24 mouse cellular contexts compared by ENCODE assay signal in genomic region chr16:97977277-97977676, GRCm38 (mm10). TPM values are rescaled to one million over a fixed set of nuclear protein-coding genes. Genes with fewer than 3 reads are reported as not detected.
DNase-seq lines count a peak whose midpoint lies in the region; ATAC-seq and TF ChIP-seq lines count a peak whose summit lies in the region.
"Had no signal": no experiment of that assay in that cellular context is flagged by ENCODE, and none has a peak within 500 bp of the region (broad histone marks: within the 10 kb centered on the region; RNA-seq: fewer than 3 reads in every experiment).

No protein-coding gene starts in this region.

- peak; percentile 64 for TF ChIP-seq EP300 in liver, embryonic 14.5 days (IDR thresholded peaks at IDR 0.05; ENCODE audit: low read depth)

- no peak for TF ChIP-seq CTCF in liver, embryonic 14.5 days (IDR thresholded peaks at IDR 0.05; ENCODE audit: low read depth)

- H3K27ac ChIP-seq in liver, embryonic 14.5 days, result no peak overlapping the region
- no peak overlapping the region for H3K27ac ChIP-seq in midbrain, embryonic 10.5 days (replicated peaks)
- H3K27ac ChIP-seq: embryonic facial prominence, embryonic 15.5 days; forebrain, embryonic 12.5 days; heart, adult 2 months; heart, embryonic 15.5 days; hindbrain, embryonic 10.5 days; hindbrain, embryonic 14.5 days had no signal

- H3K9me3 ChIP-seq in liver, embryonic 14.5 days (ENCODE audit: control insufficient read depth, low read length), result no peaks in the 10 kb centered on the region
- H3K9me3 ChIP-seq in midbrain, embryonic 10.5 days (replicated peaks), result no peaks in the 10 kb centered on the region
- H3K9me3 ChIP-seq: embryonic facial prominence, embryonic 15.5 days; forebrain, embryonic 12.5 days; heart, embryonic 15.5 days; hindbrain, embryonic 10.5 days had no signal

- DNase-seq in c-Kit-positive CD71-positive TER-119-negative erythroid progenitor cells, embryonic 14.5 days (ENCODE audit: low read depth), result peak; percentile 14
- DNase-seq in liver, embryonic 14.5 days (ENCODE audit: low read depth in 3 of 3, low spot score in 3 of 3), result no peak
- no peak for DNase-seq in layer of hippocampus, postnatal 25 days (ENCODE audit: extremely low spot score in 1 of 2, low spot score in 1 of 2)
- DNase-seq in embryo, embryonic 11 days, result no peak
- no peak for DNase-seq in midbrain, embryonic 10.5 days (ENCODE audit: low spot score)
- DNase-seq in urinary bladder, postnatal 14 days (ENCODE audit: low spot score), result no peak
- DNase-seq: adrenal gland, adult 2 months; adrenal gland, postnatal 36 days; cerebellum, adult 11 months; cerebellum, adult 9-10 months; cerebellum, postnatal 25 days; gastrocnemius, postnatal 14 days; heart, adult 2 months; heart, postnatal 14 days had no signal

- WGBS in liver, embryonic 14.5 days (ENCODE audit: insufficient replicate concordance), result 19% methylated on average over 1 of the region's 1 CpGs
- WGBS in midbrain, embryonic 10.5 days, result 80% methylated on average over 1 of the region's 1 CpGs

- no peaks in the 10 kb centered on the region for H3K27me3 ChIP-seq in liver, embryonic 14.5 days (ENCODE audit: control insufficient read depth, insufficient read depth, low read length)
- H3K27me3 ChIP-seq in midbrain, embryonic 10.5 days (ENCODE audit: low read depth, poor library complexity, severe bottlenecking), result no peaks in the 10 kb centered on the region
- H3K27me3 ChIP-seq: CH12.LX; embryonic facial prominence, embryonic 15.5 days; forebrain, embryonic 12.5 days; heart, embryonic 15.5 days had no signal

- no peak overlapping the region for H3K4me3 ChIP-seq in liver, embryonic 14.5 days (ENCODE audit: insufficient read depth in 1 of 2, low read depth in 2 of 2, low read length in 2 of 2)
- no peak overlapping the region for H3K4me3 ChIP-seq in midbrain, embryonic 10.5 days
- H3K4me3 ChIP-seq: embryonic facial prominence, embryonic 15.5 days; forebrain, embryonic 12.5 days; heart, adult 2 months; heart, embryonic 15.5 days; hindbrain, embryonic 10.5 days had no signal

- H3K4me2 ChIP-seq in liver, embryonic 14.5 days (ENCODE audit: low read depth), result no peak overlapping the region
- H3K4me2 ChIP-seq: embryonic facial prominence, embryonic 15.5 days; forebrain, embryonic 12.5 days; heart, embryonic 11.5 days; heart, embryonic 15.5 days; hindbrain, embryonic 14.5 days had no signal

- H3K9ac ChIP-seq in liver, embryonic 14.5 days (replicated peaks), result no peak overlapping the region
- H3K9ac ChIP-seq: embryonic facial prominence, embryonic 15.5 days; forebrain, embryonic 12.5 days; heart, embryonic 15.5 days; hindbrain, embryonic 14.5 days had no signal

- H3K36me3 ChIP-seq in liver, embryonic 14.5 days (replicated peaks; ENCODE audit: control insufficient read depth, insufficient read depth, low read depth), result no peaks in the 10 kb centered on the region
- no peaks in the 10 kb centered on the region for H3K36me3 ChIP-seq in midbrain, embryonic 10.5 days
- H3K36me3 ChIP-seq: embryonic facial prominence, embryonic 15.5 days; forebrain, embryonic 12.5 days; heart, embryonic 15.5 days; hindbrain, embryonic 10.5 days had no signal

- peaks cover 0 to 8% of the 10 kb centered on the region in 2 experiments; a peak in 2 of 4 replicates for H3K4me1 ChIP-seq in liver, embryonic 14.5 days (replicated peaks; ENCODE audit: control insufficient read depth in 2 of 2, insufficient read depth in 2 of 2, low read length in 1 of 2)
- no peaks in the 10 kb centered on the region for H3K4me1 ChIP-seq in midbrain, embryonic 10.5 days
- H3K4me1 ChIP-seq: embryonic facial prominence, embryonic 15.5 days; forebrain, embryonic 12.5 days; heart, embryonic 15.5 days; hindbrain, embryonic 10.5 days had no signal

- peak; percentile 77 for ATAC-seq in erythroid progenitor cell, adult 5-6 weeks (replicated peaks; ENCODE audit: low FRiP score, poor library complexity, severe bottlenecking)
- ATAC-seq in liver, embryonic 14.5 days (ENCODE audit: insufficient read depth), result peak; percentile 89
- ATAC-seq in megakaryocyte, adult 5-6 weeks (ENCODE audit: poor library complexity, severe bottlenecking), result peak; percentile 45; the same call in 1 of the 2 replicates
- ATAC-seq: forebrain, embryonic 16.5 days had no signal

RNA-seq across cellular contexts. Expression of gene Zbtb21, which starts 14.9 kb away (rescaled TPM):
- total RNA-seq in erythroid progenitor cell, adult 5-6 weeks (2015; ENCODE audit: low replicate concordance), result 1.7 and 5.0 TPM in 2 replicates
- 18.7 and 38.0 TPM in 2 replicates for total RNA-seq in erythroid progenitor cell, adult 5-6 weeks (2017; ENCODE audit: low replicate concordance)
- polyA plus RNA-seq in liver, embryonic 14.5 days (2012; rRNA removed), result 3.3 and 3.5 TPM in 2 replicates
- 2.3 and 3.2 TPM in 2 replicates for polyA plus RNA-seq in liver, embryonic 14.5 days (2014; fragmentation: Nextera tagmentation; extraction: Ambion mirVana)
- total RNA-seq in megakaryocyte, adult 5-6 weeks (2015), result 5.3 and 12.1 TPM in 2 replicates
- total RNA-seq in megakaryocyte, adult 5-6 weeks (2017), result 10.6 TPM in 2 replicates
- 10 to 100 TPM; 21.6 to 28.1 TPM for total RNA-seq in layer of hippocampus, postnatal 25 days (2021)
- polyA plus RNA-seq in midbrain, embryonic 10.5 days (2016; fragmentation: Nextera tagmentation; extraction: Ambion mirVana), result 14.7 and 15.0 TPM in 2 replicates

RNA-seq across cellular contexts. Expression of gene C2cd2, which starts 14.9 kb away (rescaled TPM):
- 10.8 and 13.0 TPM in 2 replicates for total RNA-seq in erythroid progenitor cell, adult 5-6 weeks (2015; ENCODE audit: low replicate concordance)
- 19.0 and 26.6 TPM in 2 replicates for total RNA-seq in erythroid progenitor cell, adult 5-6 weeks (2017; ENCODE audit: low replicate concordance)
- polyA plus RNA-seq in liver, embryonic 14.5 days (2012; rRNA removed), result 1.5 and 1.9 TPM in 2 replicates
- polyA plus RNA-seq in liver, embryonic 14.5 days (2014; fragmentation: Nextera tagmentation; extraction: Ambion mirVana), result 4.6 and 6.2 TPM in 2 replicates
- 9.1 and 17.9 TPM in 2 replicates for total RNA-seq in megakaryocyte, adult 5-6 weeks (2015)
- 12.2 and 15.9 TPM in 2 replicates for total RNA-seq in megakaryocyte, adult 5-6 weeks (2017)
- total RNA-seq in layer of hippocampus, postnatal 25 days (2021), result 10 to 100 TPM; 17.6 to 17.7 TPM
- 15.6 and 15.8 TPM in 2 replicates for polyA plus RNA-seq in midbrain, embryonic 10.5 days (2016; fragmentation: Nextera tagmentation; extraction: Ambion mirVana)

RNA-seq across cellular contexts. Expression of gene B230307C23Rik, which starts 19.8 kb away (rescaled TPM):
- 9.0 and 14.3 TPM in 2 replicates for total RNA-seq in erythroid progenitor cell, adult 5-6 weeks (2015; ENCODE audit: low replicate concordance)
- total RNA-seq in erythroid progenitor cell, adult 5-6 weeks (2017; ENCODE audit: low replicate concordance), result 19.8 and 25.7 TPM in 2 replicates
- polyA plus RNA-seq in liver, embryonic 14.5 days (2012; rRNA removed), result 7.1 and 9.7 TPM in 2 replicates
- 12.2 and 12.3 TPM in 2 replicates for polyA plus RNA-seq in liver, embryonic 14.5 days (2014; fragmentation: Nextera tagmentation; extraction: Ambion mirVana)
- 18.9 and 35.4 TPM in 2 replicates for total RNA-seq in megakaryocyte, adult 5-6 weeks (2015)
- total RNA-seq in megakaryocyte, adult 5-6 weeks (2017), result 26.6 and 85.3 TPM in 2 replicates
- 10 to 100 TPM; 21.7 to 21.9 TPM for total RNA-seq in layer of hippocampus, postnatal 25 days (2021)
- 20.1 and 20.6 TPM in 2 replicates for polyA plus RNA-seq in midbrain, embryonic 10.5 days (2016; fragmentation: Nextera tagmentation; extraction: Ambion mirVana)
